Mouse (Mus musculus) urinary bladder, adult 2 months (tissue): Measurements from ENCODE around the gene Dclk1. TPM values are rescaled to one million over a fixed set of nuclear protein-coding genes. Genes with fewer than 3 reads are reported as not detected.
A peak's percentile ranks its signal among the peaks of the same experiment; 100 is the strongest.
"Not testable (repeated sequence)": the region's sequence is repeated elsewhere in the genome, so short reads cannot be mapped to it uniquely, and the experiment has no call there.

Experiments used
- DNase-seq: peaks from one replicate; pipeline ENCODE4 v3.0.0; 2022; ENCODE audit warnings: low spot score
- polyA plus RNA-seq: library from polyadenylated mRNA; depleted of rRNA; stranded (reverse); fragments of >200 nt; gene quantifications from 2 replicates; pipeline ENCODE4 v1.2.3, GENCODE M21; 2012; rRNA removed

Dclk1 gene
- polyA plus RNA-seq = 2.6 and 3.8 TPM in 2 replicates

- no peak for DNase-seq
These were observed at the start of gene Dclk1 for GRCm38 (mm10) chr3:55241730-55242421. Gene Dclk1, plus strand, starts transcription at chr3:55242364.

- no peak for DNase-seq
These were observed 48.8 kb upstream of the Dclk1 start for GRCm38 (mm10) chr3:55193351-55193750.

GRCm38 (mm10) chr3:55194792-55195191 is 47.4 kb upstream of the Dclk1 start:
- DNase-seq = no peak

GRCm38 (mm10) chr3:55195581-55196327 is 46.4 kb upstream of the Dclk1 start:
- DNase-seq = no peak

GRCm38 (mm10) chr3:55196328-55196710 is 45.8 kb upstream of the Dclk1 start:
- DNase-seq = no peak

GRCm38 (mm10) chr3:55203621-55204020 is 38.5 kb upstream of the Dclk1 start:
- DNase-seq = not testable (repeated sequence)

- DNase-seq = no peak
These were observed 35.8 kb upstream of the Dclk1 start for GRCm38 (mm10) chr3:55206413-55206812.

GRCm38 (mm10) chr3:55207665-55208064 is 34.5 kb upstream of the Dclk1 start:
- DNase-seq = no peak

- DNase-seq = no peak
These were observed 29.9 kb upstream of the Dclk1 start for GRCm38 (mm10) chr3:55212254-55212653.

GRCm38 (mm10) chr3:55213785-55214184 is 28.4 kb upstream of the Dclk1 start:
- no peak for DNase-seq

GRCm38 (mm10) chr3:55214413-55214812 is 27.8 kb upstream of the Dclk1 start:
- no peak for DNase-seq

GRCm38 (mm10) chr3:55222502-55222901 is 19.7 kb upstream of the Dclk1 start:
- no peak for DNase-seq

- DNase-seq = no peak
These were observed 18.3 kb upstream of the Dclk1 start for GRCm38 (mm10) chr3:55223862-55224261.

- no peak for DNase-seq
These were observed 15.5 kb upstream of the Dclk1 start for GRCm38 (mm10) chr3:55226501-55227213.

- DNase-seq = no peak
These were observed 15.0 kb upstream of the Dclk1 start for GRCm38 (mm10) chr3:55227214-55227581.

GRCm38 (mm10) chr3:55242422-55243055 is 375 bp downstream of the Dclk1 start:
- peak; percentile 31 for DNase-seq

- no peak for DNase-seq
These were observed 900 bp downstream of the Dclk1 start for GRCm38 (mm10) chr3:55243056-55243471.

- DNase-seq = no peak
These were observed 1.9 kb downstream of the Dclk1 start for GRCm38 (mm10) chr3:55244087-55244486.

GRCm38 (mm10) chr3:55246618-55247272 is 4.6 kb downstream of the Dclk1 start:
- no peak for DNase-seq

GRCm38 (mm10) chr3:55248048-55248447 is 5.9 kb downstream of the Dclk1 start:
- no peak for DNase-seq

- DNase-seq = no peak
These were observed 6.3 kb downstream of the Dclk1 start for GRCm38 (mm10) chr3:55248508-55248907.

- no peak for DNase-seq
These were observed 8.5 kb downstream of the Dclk1 start for GRCm38 (mm10) chr3:55250631-55251030.
